Mouse (Mus musculus) cerebellum, adult 2 months (tissue): ENCODE data around the gene Clk3. TPM values are rescaled to one million over a fixed set of nuclear protein-coding genes. Genes with fewer than 3 reads are reported as not detected.
"Not testable (repeated sequence)": the region's sequence is repeated elsewhere in the genome, so short reads cannot be mapped to it uniquely, and the experiment has no call there.

ENCODE experiments used
- DNase-seq, 2 experiments: peaks; one replicate each; pipeline ENCODE4 v3.0.0; 2021
- H3K27ac ChIP-seq: fragments of 200-500 bp; 2 replicates; pipeline ENCODE4 v1.5.1; 2012; ENCODE audit warnings: low read length, control low read depth, inconsistent platforms; ENCODE audit not compliant: insufficient read depth
- H3K27me3 ChIP-seq: fragments of 200-500 bp; 2 replicates; pipeline ENCODE4 v1.6.1; 2012; ENCODE audit warnings: inconsistent platforms, mild to moderate bottlenecking, low read length, moderate library complexity; ENCODE audit not compliant: control insufficient read depth, insufficient read depth
- H3K4me1 ChIP-seq: fragments of 200-500 bp; 2 replicates; pipeline ENCODE4 v1.6.1; 2011; ENCODE audit warnings: low read length; ENCODE audit not compliant: control insufficient read depth, insufficient read depth
- H3K4me3 ChIP-seq: fragments of 200-500 bp; replicated peaks from 2 replicates; pipeline ENCODE3; 2011; ENCODE audit warnings: mild to moderate bottlenecking, low read depth, low read length, control low read depth; ENCODE audit not compliant: insufficient read depth
- CTCF ChIP-seq: fragments of 200-500 bp; IDR thresholded peaks from 2 replicates; pipeline ENCODE4 v1.5.1; 2011; ENCODE audit warnings: low read depth, mild to moderate bottlenecking, control low read depth, low read length, moderate library complexity, borderline replicate concordance; ENCODE audit not compliant: insufficient read depth
- POLR2A ChIP-seq: fragments of 200-500 bp; IDR thresholded peaks from 2 replicates; pipeline ENCODE4 v1.6.1; 2011; ENCODE audit warnings: low read length, control low read depth, borderline replicate concordance; ENCODE audit not compliant: insufficient read depth
- WGBS: fragments of 180-500 bp; shearing (Covaris S2); methylation state at CpG from one replicate; pipeline ENCODE4 v1.1.7; 2018; 5-methylcytosine and 5-hydroxymethylcytosine counted together
- polyA plus RNA-seq: library from polyadenylated mRNA; depleted of rRNA; stranded (reverse); fragments of >200 nt; gene quantifications from 2 replicates; pipeline ENCODE4 v1.2.3, GENCODE M21; 2012; rRNA removed

Clk3 gene
- polyA plus RNA-seq, 1 experiment, result 144 TPM

DNA sequence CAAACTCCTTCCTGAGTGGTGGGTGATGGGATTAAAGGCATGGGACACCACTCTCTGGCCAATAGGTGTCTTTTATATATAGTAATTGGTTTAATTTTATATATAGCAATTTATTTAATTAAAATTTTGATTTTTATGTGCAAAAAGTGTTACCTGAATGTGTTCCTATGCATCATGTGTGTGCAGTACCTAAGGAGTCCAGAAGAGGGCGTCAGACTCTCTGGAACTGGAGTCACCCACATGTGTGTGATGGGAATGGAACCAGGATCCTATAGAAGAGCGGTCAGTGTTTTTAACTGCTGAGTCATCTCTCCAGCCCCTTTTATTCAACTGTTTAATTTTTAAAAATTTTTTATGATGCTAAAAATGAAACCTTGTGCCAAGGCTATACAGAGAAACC is 53.5 kb downstream of the Clk3 start:
- WGBS, result 77% methylated on average over 2 of the region's 2 CpGs
- H3K27ac ChIP-seq, result no peak overlapping the region

DNA sequence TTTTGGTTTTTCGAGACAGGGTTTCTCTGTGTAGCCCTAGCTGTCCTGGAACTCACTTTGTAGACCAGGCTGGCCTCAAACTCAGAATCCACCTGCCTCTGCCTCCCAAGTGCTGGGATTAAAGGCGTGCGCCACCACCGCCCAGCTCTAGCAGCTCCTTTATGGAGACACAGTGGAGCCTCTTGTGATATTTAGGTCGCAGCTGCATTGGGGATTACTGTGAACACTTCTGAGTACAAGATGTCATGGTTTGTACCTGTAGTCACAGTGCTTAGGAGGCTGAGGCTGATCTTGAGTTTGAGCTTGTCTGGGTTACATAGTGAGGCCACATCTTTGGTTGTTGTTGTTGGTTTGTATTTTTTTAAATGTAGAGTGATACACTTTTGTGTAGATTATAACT is 55.4 kb downstream of the Clk3 start:
- H3K27ac ChIP-seq, H3K4me3 ChIP-seq, DNase-seq, H3K4me1 ChIP-seq, H3K27me3 ChIP-seq: not testable (repeated sequence)
- 83% methylated on average over 5 of the region's 5 CpGs for WGBS

More for the DNA sequence above, 53.5 kb downstream of the Clk3 start:
- DNase-seq, result no peak
- Histone ChIP-seq H3K27me3 (no peaks in the 10 kb centered on the region), H3K4me3 (no peak overlapping the region), H3K4me1 (no peaks in the 10 kb centered on the region)
- no peak for TF ChIP-seq POLR2A
- peak; percentile 35; the same call in 1 of the 2 replicates for TF ChIP-seq CTCF

DNA sequence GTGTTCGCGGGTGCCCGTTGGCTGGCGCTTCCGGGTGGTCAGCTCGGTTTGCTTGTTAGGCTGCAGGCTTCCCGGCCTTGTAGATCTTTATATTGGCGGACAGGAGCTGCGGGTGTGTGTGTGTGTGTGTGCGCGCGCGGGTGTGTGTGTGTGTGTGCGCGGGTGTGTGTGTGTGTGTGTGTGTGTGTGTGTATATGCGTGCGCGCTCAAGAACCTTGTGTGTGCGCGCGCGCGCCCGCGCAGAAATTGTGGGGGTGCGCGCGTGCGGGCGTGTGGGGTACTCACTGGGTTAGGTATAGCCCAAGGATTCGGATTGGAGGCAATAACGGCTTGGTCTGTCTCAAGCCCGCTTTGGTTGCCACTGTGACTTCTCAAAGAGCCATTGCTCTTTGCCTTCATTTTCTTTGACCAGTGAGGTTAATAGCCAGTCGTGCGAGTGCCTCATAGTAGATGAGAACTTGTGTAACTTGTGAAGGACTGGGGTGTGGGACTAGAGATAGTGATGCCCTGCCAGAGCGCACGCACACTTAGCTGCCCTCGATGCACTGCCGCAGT is 56.9 kb downstream of the Clk3 start:
- H3K27me3 ChIP-seq, result no peaks in the 10 kb centered on the region
- H3K27ac ChIP-seq, result peak overlapping the region; percentile 85
- peak overlapping the region; percentile 70 for H3K4me3 ChIP-seq
- peak; percentile 54 to 63 for DNase-seq
- 2% methylated on average over 38 of the region's 39 CpGs for WGBS
- TF ChIP-seq CTCF (no peak), POLR2A (no peak)
- no peaks in the 10 kb centered on the region for H3K4me1 ChIP-seq

DNA sequence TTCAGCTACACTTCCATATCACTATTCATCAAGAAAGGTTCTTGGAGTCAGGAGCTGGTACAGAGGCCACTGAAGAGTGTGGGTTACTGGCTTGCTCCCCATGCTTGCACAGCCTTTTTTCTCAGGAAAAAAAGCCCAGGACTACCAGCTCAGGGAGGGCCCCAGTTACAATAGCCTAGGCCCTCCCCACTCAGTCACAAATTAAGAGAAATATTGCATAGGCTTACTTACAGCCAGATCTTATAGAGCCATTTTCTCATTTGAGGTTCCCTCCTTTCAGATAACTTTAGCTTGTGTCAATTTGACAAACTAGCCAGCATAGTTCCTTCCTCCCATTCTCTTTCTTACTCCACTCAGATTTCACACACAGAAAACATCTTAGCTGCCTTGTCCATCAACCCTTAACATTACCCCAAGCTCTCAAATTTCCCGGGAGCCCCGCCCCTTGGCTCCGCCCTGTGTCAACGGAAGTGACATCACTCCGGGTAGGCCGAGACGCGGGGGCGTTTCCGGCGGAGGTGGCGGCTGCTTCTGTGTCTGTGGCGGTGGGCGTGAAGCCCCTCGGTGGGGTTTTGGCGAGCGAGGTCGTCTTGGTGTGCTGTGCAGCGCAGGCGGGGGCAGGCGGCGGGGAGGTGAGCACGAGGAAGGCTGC is 57.5 kb downstream of the Clk3 start, which contains the start of gene Edc3:
Gene Edc3, plus strand, starts transcription at position 473 of the 652 bp plus-strand sequence.
- Histone ChIP-seq H3K4me1 (no peaks in the 10 kb centered on the region), H3K27me3 (no peaks in the 10 kb centered on the region), H3K4me3 (peak within 1 kb of the TSS; percentile 70), H3K27ac (peak within 1 kb of the TSS; percentile 85)
- TF ChIP-seq POLR2A (peak; percentile 77; the same call in 1 of the 2 replicates), CTCF (no peak)
- peak; percentile 84 for DNase-seq
- WGBS, result under 1% methylated on average over 23 of the region's 23 CpGs

DNA sequence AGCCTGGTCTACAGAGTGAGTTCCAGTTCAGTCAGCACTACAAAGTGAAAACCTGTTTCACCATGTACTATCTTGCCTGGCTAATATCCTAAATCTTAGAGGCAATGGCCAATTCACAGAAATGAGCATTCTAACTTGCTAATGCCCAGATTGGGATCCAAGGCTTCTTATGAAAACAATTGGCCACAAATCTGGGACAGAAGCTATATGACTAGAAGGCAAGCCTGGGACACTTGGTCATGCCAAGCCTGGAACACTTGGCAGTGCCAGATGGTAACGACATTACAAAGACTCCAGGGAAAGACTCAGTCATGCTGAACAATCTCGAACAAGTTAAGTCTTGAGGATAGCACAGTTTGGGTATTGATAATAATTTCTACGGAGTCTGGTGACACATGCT is 59.2 kb downstream of the Clk3 start:
- 27% methylated on average over 3 of the region's 3 CpGs for WGBS
- no peak overlapping the region for H3K4me3 ChIP-seq
- H3K4me1 ChIP-seq, result no peaks in the 10 kb centered on the region
- TF ChIP-seq POLR2A (no peak), CTCF (no peak)
- no peaks in the 10 kb centered on the region for H3K27me3 ChIP-seq
- DNase-seq, result peak in 1 of 2 experiments; percentile 13
- H3K27ac ChIP-seq, result no peak overlapping the region

Other genes with a start within 250 kb of the Clk3 start
- gene Cox5a, start 244.6 kb downstream of the Clk3 start, polyA plus RNA-seq, result 554 and 607 TPM in 2 replicates
- gene Fam219b, start 228.3 kb downstream of the Clk3 start, polyA plus RNA-seq, result 10.9 and 11.0 TPM in 2 replicates
- 86.5 and 95.1 TPM in 2 replicates for gene Mpi, start 213.1 kb downstream of the Clk3 start, polyA plus RNA-seq
- gene Scamp2, start 204.9 kb downstream of the Clk3 start, polyA plus RNA-seq, result 35.5 and 38.8 TPM in 2 replicates
- gene Ulk3, start 176.4 kb downstream of the Clk3 start, polyA plus RNA-seq, result 39.5 and 40.3 TPM in 2 replicates
- 1.4 and 1.5 TPM in 2 replicates for gene Cplx3, start 159.6 kb downstream of the Clk3 start, polyA plus RNA-seq
- 0.06 TPM in 1 of 2 replicates, not detected in the other for gene Lman1l, start 145.1 kb downstream of the Clk3 start, polyA plus RNA-seq
- gene Csk, start 112.2 kb downstream of the Clk3 start, polyA plus RNA-seq, result 45.5 and 57.2 TPM in 2 replicates
- not detected in 2 replicates for gene Cyp1a2, start 82.2 kb downstream of the Clk3 start, polyA plus RNA-seq
- gene Cyp1a1, start 77.9 kb downstream of the Clk3 start, polyA plus RNA-seq, result 0.10 and 0.11 TPM in 2 replicates
- 16.1 TPM in 2 replicates for gene Edc3, start 57.3 kb downstream of the Clk3 start, polyA plus RNA-seq
- gene Arid3b, start 70.9 kb upstream of the Clk3 start, polyA plus RNA-seq, result 5.8 and 6.4 TPM in 2 replicates
- 133 and 140 TPM in 2 replicates for gene Ubl7, start 145.1 kb upstream of the Clk3 start, polyA plus RNA-seq
- 177 and 189 TPM in 2 replicates for gene Sema7a, start 174.3 kb upstream of the Clk3 start, polyA plus RNA-seq
- gene Cyp11a1, start 240.6 kb upstream of the Clk3 start, polyA plus RNA-seq, result 3.6 and 3.7 TPM in 2 replicates